Mouse (Mus musculus) R1 (cell line): Measurements from ENCODE around the gene Mblac2.

Experiments
- DNase-seq: peaks from one replicate; pipeline ENCODE4 v3.0.0-alpha.2; 2018; ENCODE audit warnings: low read depth, low spot score

The Mblac2 gene

DNA sequence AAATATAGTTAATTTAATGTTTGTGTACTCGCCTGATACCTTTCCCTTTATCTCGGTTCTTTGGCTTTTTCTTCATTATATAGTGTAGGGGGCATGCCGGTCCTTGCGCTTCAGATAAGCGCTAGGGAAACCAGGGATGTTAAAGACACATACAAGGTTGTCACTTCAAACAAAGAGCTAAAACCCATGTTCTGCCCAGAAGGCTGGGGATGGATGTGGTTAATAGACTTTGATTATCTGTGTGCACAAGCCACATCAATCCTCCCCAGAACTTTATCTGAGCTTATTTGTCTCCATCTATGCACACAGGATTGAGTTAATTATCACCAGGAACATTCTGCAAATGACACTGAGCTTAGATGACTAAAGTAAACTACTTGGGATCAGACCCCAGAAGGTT, 25.5 kb downstream of the Mblac2 start:
- no peak for DNase-seq

GRCm38 (mm10) chr13:81740898-81741297, 29.8 kb downstream of the Mblac2 start:
- DNase-seq, result peak; percentile 39

GRCm38 (mm10) chr13:81743391-81744091, 32.4 kb downstream of the Mblac2 start:
- DNase-seq, result peak; percentile 17

DNA sequence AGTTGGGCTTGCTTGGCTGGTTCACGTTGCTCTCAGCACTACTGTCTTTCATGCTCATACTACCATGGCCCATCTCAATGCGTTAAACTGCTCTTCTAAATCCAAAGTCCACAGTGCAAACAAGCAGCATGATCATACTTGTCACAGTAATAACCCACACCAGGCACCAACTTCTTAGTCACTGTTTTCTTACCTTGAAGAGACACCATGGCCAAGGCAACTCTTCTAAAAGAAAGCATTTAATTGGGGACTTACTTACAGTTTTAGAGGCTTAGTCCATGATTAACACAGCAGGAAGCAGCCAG, 32.9 kb downstream of the Mblac2 start:
- no peak for DNase-seq

GRCm38 (mm10) chr13:81754878-81755277, 43.7 kb downstream of the Mblac2 start:
- DNase-seq, result no peak

- no peak for DNase-seq
Measured at GRCm38 (mm10) chr13:81755324-81755723, 44.2 kb downstream of the Mblac2 start.

- DNase-seq, result no peak
Measured at GRCm38 (mm10) chr13:81757058-81757660, 46.0 kb downstream of the Mblac2 start.

DNA sequence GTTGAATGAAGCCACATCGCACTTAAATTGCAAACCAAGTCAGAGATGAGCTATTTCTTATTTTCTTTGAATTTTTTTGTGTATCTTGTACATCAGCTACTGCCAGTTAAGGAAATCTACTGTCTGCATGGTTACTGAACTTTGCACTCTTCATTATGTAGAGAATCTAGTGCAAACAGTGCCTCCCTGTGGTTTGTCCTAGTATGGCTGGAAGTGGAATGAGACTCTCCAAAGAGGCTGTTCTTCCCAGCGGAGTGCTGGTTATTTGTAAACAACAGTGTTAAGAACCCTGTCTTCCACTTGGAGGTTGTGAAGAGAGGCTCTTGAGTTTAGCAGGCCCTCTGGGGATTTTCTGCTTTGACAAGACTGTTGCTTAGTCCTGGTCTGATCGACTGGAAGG, 49.2 kb downstream of the Mblac2 start:
- peak; percentile 73 for DNase-seq

- DNase-seq, result peak; percentile 69
Measured at GRCm38 (mm10) chr13:81761566-81762186, 50.5 kb downstream of the Mblac2 start.

DNA sequence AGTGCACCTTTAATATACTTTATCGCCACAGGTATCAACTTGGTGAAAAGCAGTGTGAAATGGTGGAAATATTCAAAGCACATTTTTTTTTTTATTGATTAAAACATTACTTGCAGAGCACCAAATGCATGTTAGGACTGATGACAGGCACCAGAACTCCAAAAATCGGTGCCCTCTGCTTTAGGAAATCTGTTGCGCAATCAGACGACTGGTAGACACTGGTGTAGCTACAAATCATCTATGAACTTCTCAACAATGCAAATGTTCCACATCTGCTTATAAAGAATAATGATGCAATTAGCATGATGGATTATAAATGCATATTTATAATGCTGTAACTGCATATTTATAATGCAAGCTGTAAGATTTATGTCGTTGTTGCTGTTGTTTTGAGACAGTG, 53.0 kb downstream of the Mblac2 start:
- DNase-seq, result no peak

GRCm38 (mm10) chr13:81767038-81767659, 56.0 kb downstream of the Mblac2 start:
- DNase-seq, result peak; percentile 67

GRCm38 (mm10) chr13:81776217-81776616, 65.1 kb downstream of the Mblac2 start:
- no peak for DNase-seq

GRCm38 (mm10) chr13:81782475-81782874, 71.3 kb downstream of the Mblac2 start:
- no peak for DNase-seq

- DNase-seq, result peak; percentile 99
Measured at GRCm38 (mm10) chr13:81782971-81783404, 71.8 kb downstream of the Mblac2 start, which contains the start of gene Cetn3. TSS of gene Cetn3 (plus strand) at chr13:81783077.

- peak; percentile 96 for DNase-seq
Measured at GRCm38 (mm10) chr13:81783405-81784342, 72.5 kb downstream of the Mblac2 start.

DNA sequence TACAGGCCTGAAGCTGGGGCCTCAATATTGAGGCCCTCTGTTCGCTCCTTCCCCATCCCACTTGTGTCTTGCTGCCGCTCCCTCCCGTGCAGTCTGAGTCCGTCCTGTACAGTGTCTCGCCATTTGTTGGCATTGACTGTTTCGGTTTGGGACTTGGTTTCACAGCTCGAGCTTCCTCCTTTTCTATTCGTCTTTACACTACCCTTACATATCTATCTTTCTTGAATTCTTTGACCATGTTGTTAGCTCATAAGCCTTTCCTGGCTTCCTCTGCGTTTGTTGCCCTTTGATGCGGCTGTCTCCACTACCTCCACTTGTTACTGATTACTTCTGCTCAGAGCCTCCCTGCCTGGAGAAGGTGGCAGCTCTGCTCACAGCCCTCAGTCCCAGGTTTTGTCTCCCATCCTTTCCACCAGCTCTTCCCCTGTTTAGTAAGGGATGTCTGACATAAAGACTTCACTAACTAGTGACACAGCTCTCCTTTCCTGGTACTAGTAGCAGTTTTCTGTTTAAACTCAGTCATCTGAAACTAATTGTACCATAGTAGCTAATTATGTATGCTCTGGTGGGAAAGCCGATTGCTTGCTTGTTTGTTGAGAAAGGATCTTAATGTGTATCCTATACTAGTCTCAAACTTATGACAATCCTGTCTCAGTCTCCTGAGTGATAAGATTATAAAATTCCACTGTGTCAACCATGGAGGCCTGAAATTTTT, 74.8 kb downstream of the Mblac2 start:
- DNase-seq, result no peak

DNA sequence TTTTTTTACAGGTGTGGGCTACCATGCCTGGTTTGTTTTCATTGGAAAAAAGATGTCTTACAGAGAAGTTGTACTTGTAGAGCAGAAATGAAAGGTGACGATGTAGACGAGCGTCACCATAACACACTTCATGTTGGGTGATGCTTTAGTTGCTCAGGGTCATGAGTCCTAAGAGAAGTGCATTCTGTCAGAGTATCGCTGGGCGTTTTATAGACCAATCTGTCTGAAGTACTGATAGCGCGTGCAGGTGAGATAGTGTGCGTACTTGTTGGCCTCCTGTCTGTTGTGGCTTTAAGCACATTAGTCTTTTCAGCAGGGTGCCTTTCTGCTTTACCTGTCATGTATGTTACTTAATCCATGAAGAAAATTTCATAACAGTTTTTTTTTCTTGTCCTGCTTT, 79.0 kb downstream of the Mblac2 start:
- no peak for DNase-seq

GRCm38 (mm10) chr13:81791861-81792260, 80.7 kb downstream of the Mblac2 start:
- no peak for DNase-seq

GRCm38 (mm10) chr13:81793850-81794249, 82.7 kb downstream of the Mblac2 start:
- DNase-seq, result no peak

DNA sequence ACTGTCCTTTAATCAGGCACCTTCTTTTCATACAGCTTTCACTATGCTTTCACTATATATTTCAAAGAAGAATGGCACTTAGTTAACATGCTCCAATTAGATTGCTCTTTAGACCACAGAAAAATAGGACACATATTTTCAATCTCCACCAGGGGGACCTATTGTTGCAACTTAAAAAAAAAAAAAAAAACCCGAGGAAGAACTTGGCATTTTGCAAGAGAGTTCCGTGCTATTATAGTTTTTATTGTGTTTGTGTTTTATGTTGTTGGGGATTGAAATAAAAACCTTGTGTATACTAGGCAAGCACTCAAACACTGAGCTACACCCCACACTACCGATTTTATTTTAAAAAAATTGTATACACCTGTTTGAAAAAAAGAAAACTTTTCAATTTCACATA, 90.0 kb downstream of the Mblac2 start:
- peak; percentile 33 for DNase-seq
